25 mouse cellular contexts compared by ENCODE assay signal in genomic region chr1:152526154-152526553, GRCm38 (mm10).
DNase-seq lines count a peak whose midpoint lies in the region; ATAC-seq lines count a peak whose summit lies in the region.
"Had no signal": no experiment of that assay in that cellular context is flagged by ENCODE, and none has a peak within 500 bp of the region (broad histone marks: within the 10 kb centered on the region; RNA-seq: fewer than 3 reads in every experiment).

No protein-coding gene starts in this region.

- no peak for ATAC-seq in kidney, embryonic 15.5 days (replicated peaks; ENCODE audit: low FRiP score)
- ATAC-seq in heart, embryonic 14.5 days (ENCODE audit: insufficient number of reproducible peaks, insufficient read depth, low FRiP score, low read depth), result peak; percentile 34; the same call in 1 of the 2 replicates
- ATAC-seq: activated CD4-positive, CD25-positive, alpha-beta regulatory T cell, adult 4 months; intestine, embryonic 16.5 days had no signal

- H3K36me3 ChIP-seq in kidney, embryonic 15.5 days, result peaks cover 90% of the 10 kb centered on the region
- H3K36me3 ChIP-seq in heart, embryonic 14.5 days (ENCODE audit: control insufficient read depth, insufficient read depth, low read length), result peaks cover 83% of the 10 kb centered on the region
- peaks cover 50% of the 10 kb centered on the region for H3K36me3 ChIP-seq in macrophage (ENCODE audit: inconsistent target)
- H3K36me3 ChIP-seq: midbrain, embryonic 15.5 days had no signal

- no peaks in the 10 kb centered on the region for H3K9me3 ChIP-seq in kidney, embryonic 15.5 days (replicated peaks)
- H3K9me3 ChIP-seq in heart, embryonic 14.5 days (ENCODE audit: control insufficient read depth, low read length), result no peaks in the 10 kb centered on the region
- H3K9me3 ChIP-seq: embryonic facial prominence, embryonic 15.5 days; limb, embryonic 15.5 days; megakaryocyte, embryonic 14.5 days; midbrain, embryonic 15.5 days had no signal

- H3K4me1 ChIP-seq in kidney, embryonic 15.5 days, result peaks cover 8% of the 10 kb centered on the region
- peaks cover 27 to 67% of the 10 kb centered on the region in 2 experiments for H3K4me1 ChIP-seq in heart, embryonic 14.5 days (ENCODE audit: control insufficient read depth in 2 of 2, insufficient read depth in 2 of 2, low read length in 2 of 2)
- H3K4me1 ChIP-seq: embryonic facial prominence, embryonic 15.5 days had no signal

- H3K27me3 ChIP-seq in kidney, embryonic 15.5 days, result no peaks in the 10 kb centered on the region
- no peaks in the 10 kb centered on the region for H3K27me3 ChIP-seq in heart, embryonic 14.5 days (ENCODE audit: control insufficient read depth, insufficient read depth, low read length)
- H3K27me3 ChIP-seq: embryonic facial prominence, embryonic 15.5 days; limb, embryonic 15.5 days; midbrain, embryonic 15.5 days had no signal

- H3K9ac ChIP-seq in kidney, embryonic 15.5 days, result no peak overlapping the region
- H3K9ac ChIP-seq in heart, embryonic 14.5 days (ENCODE audit: low read length), result peak overlapping the region; percentile 50
- H3K9ac ChIP-seq: embryonic facial prominence, embryonic 15.5 days; limb, embryonic 15.5 days; liver, embryonic 14.5 days; lung, embryonic 14.5 days; midbrain, embryonic 15.5 days had no signal

- H3K4me3 ChIP-seq in kidney, embryonic 15.5 days (replicated peaks), result no peak overlapping the region
- H3K4me3 ChIP-seq in heart, embryonic 14.5 days (ENCODE audit: control insufficient read depth in 1 of 2, insufficient read depth in 1 of 2, low read depth in 1 of 2, low read length in 2 of 2), result no peak overlapping the region
- H3K4me3 ChIP-seq in macrophage (ENCODE audit: inconsistent target), result no peak overlapping the region
- H3K4me3 ChIP-seq: embryonic facial prominence, embryonic 15.5 days; limb, embryonic 15.5 days; megakaryocyte, embryonic 14.5 days; midbrain, embryonic 15.5 days had no signal

- DNase-seq in kidney, adult 11 months, result no peak
- peak; percentile 62 for DNase-seq in heart, adult 8-10 months (ENCODE audit: low spot score)
- DNase-seq in spleen, postnatal 10 days (ENCODE audit: low spot score in 2 of 2), result no peak
- no peak for DNase-seq in urinary bladder, postnatal 36 days (ENCODE audit: low spot score in 2 of 2)
- no peak for DNase-seq in thymus, postnatal 0 days (ENCODE audit: low spot score)
- DNase-seq: adrenal gland, adult 8-10 months; B cell, adult 2 months; cerebellum, adult 2 months; gastrocnemius, postnatal 14 days; kidney, postnatal 36 days; left cerebral cortex, postnatal 4 days; lung, embryonic 14.5 days; right cerebral cortex, postnatal 4 days; thymus, adult 2 months had no signal

- no peaks in the 10 kb centered on the region for H3K79me2 ChIP-seq in macrophage (ENCODE audit: inconsistent target)

- 83% methylated on average over 9 of the region's 9 CpGs for WGBS in kidney, embryonic 15.5 days
- 20% methylated on average over 9 of the region's 9 CpGs for WGBS in heart, embryonic 14.5 days
- WGBS in macrophage (ENCODE audit: missing documents), result 80% methylated on average over 9 of the region's 9 CpGs

- no peak overlapping the region for H3K4me2 ChIP-seq in kidney, embryonic 15.5 days
- H3K4me2 ChIP-seq in heart, embryonic 14.5 days (ENCODE audit: low read length), result peak overlapping the region; percentile 52
- H3K4me2 ChIP-seq: embryonic facial prominence, embryonic 15.5 days; limb, embryonic 15.5 days; lung, embryonic 14.5 days; midbrain, embryonic 15.5 days had no signal

- 0 out of 2 replicates have a peak overlapping the region, but pooled peaks have one; percentile 13 for H3K27ac ChIP-seq in kidney, embryonic 15.5 days
- H3K27ac ChIP-seq in heart, embryonic 14.5 days (replicated peaks in 1 of 2; ENCODE audit: control insufficient read depth in 1 of 2, insufficient read depth in 1 of 2, low read depth in 2 of 2, low read length in 2 of 2), result peak overlapping the region; percentile 90 to 94
- H3K27ac ChIP-seq in macrophage, result peak overlapping the region; percentile 96
- H3K27ac ChIP-seq: embryonic facial prominence, embryonic 15.5 days; limb, embryonic 15.5 days; liver, embryonic 14.5 days; midbrain, embryonic 15.5 days; stomach, postnatal 0 days had no signal

Comparison
In these comparisons a context has a peak if more than half of its experiments do, and no peak if none do; other contexts are left out.
1. H3K27ac ChIP-seq: peak in every context shown above with its lines; median percentile 96 in macrophage; 92 in heart, embryonic 14.5 days; 13 in kidney, embryonic 15.5 days.